Mouse (Mus musculus) lung, adult 2 months (tissue): ENCODE results near the gene Tes.

ENCODE experiments used
- CTCF ChIP-seq: fragments of 200-500 bp; IDR thresholded peaks from 2 replicates; pipeline ENCODE4 v1.5.1; 2011; ENCODE audit warnings: mild to moderate bottlenecking, low read length, control low read depth; ENCODE audit not compliant: insufficient read depth
- POLR2A ChIP-seq: fragments of 200-500 bp; IDR thresholded peaks from 2 replicates; pipeline ENCODE4 v1.6.1; 2011; ENCODE audit warnings: low read depth, mild to moderate bottlenecking, control low read depth, low read length, borderline replicate concordance; ENCODE audit errors: extremely low read depth

- TF ChIP-seq CTCF (no peak), POLR2A (no peak)
Observed at GRCm38 (mm10) chr6:17152551-17152950, 87.6 kb downstream of the Tes start.
